Mouse (Mus musculus) erythroblast, embryonic 14.5 days (primary cell): ENCODE results near the gene Fam168a.

Experiments used
- GATA1 ChIP-seq: IDR thresholded peaks from 2 replicates; pipeline ENCODE4 v1.6.1; 2012; ENCODE audit warnings: low read length, inconsistent platforms, mixed read lengths
- TAL1 ChIP-seq: IDR thresholded peaks from 3 replicates; pipeline ENCODE4 v1.6.1; 2012; ENCODE audit warnings: low read length, inconsistent platforms, mixed read lengths

DNA sequence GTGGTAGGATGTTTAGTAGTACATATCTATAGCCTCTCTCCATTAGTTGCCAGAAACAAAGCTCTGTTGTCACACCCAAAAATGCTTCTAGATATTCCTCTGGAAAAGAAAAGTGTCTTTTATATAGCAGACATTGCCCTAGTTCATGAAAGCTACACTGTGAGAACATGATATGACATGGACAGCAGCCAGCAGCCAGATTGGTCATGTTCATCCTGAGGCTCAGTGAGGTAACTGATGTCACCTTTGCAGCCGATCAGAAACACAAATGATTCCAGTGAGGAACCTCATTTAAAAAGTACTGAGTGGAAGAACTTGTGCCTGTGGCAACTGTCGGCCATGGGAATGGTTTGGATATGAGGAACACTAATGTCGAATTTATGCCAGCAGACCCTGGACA lies 118.2 kb downstream of the Fam168a start:
- TF ChIP-seq TAL1: no peak
- TF ChIP-seq GATA1: no peak
